Mouse (Mus musculus): ENCODE measurements around the gene Hrc.

Hrc gene

GRCm38 (mm10) chr7:45335056-45335455 is at the start of gene Hrc:
Gene Hrc, plus strand, starts transcription at chr7:45335290.
- Histone ChIP-seq H3K36me3 (ENCODE audit: insufficient read depth, low read length) (peaks cover 14% of the 10 kb centered on the region), H3K4me1 (replicated peaks; ENCODE audit: low read depth, low read length) (peaks cover 76% of the 10 kb centered on the region), H3K9me3 (ENCODE audit: low read length) (peaks cover 8% of the 10 kb centered on the region; the same call in 1 of the 2 replicates), H3K27me3 (ENCODE audit: insufficient read depth, low read length) (peaks cover 3% of the 10 kb centered on the region; the same call in 1 of the 2 replicates), H3K4me3 (replicated peaks; ENCODE audit: low read length) (peak within 1 kb of the TSS; percentile 90; the same call in 1 of the 2 replicates)
- TF ChIP-seq CTCF (conservative IDR thresholded peaks at IDR 0.05; ENCODE audit: low read length) = no peak
- TF ChIP-seq POU5F1 (IDR thresholded peaks at IDR 0.05; ENCODE audit: borderline replicate concordance, low read length) = no peak
- no peak for TF ChIP-seq NANOG (IDR thresholded peaks at IDR 0.05; ENCODE audit: borderline replicate concordance, low read length)

DNA sequence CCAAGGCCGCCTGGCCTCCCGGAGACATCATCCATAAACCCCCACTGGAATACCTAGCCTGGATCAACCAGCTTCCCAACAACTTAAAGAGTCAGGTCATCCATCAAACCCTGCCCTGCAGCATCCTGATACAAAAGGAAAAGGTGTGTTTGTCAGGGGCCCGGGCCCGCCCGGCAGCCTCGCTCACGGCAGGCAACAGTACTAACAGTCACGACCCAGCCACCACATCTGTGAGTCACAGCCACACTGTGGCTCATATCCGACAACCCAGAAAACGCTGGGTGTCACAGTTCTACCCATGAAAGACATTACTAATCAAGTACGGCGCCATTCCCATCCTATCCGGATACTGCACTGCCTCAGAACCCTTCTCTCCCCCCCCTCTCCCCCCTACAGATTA is 48.6 kb upstream of the Hrc start:
- H3K36me3 ChIP-seq (ENCODE audit: insufficient read depth, low read length) = no peaks in the 10 kb centered on the region
- H3K4me1 ChIP-seq (replicated peaks; ENCODE audit: low read depth, low read length) = peaks cover 36% of the 10 kb centered on the region
- no peak overlapping the region for H3K4me3 ChIP-seq (replicated peaks; ENCODE audit: low read length)
- H3K9me3 ChIP-seq (ENCODE audit: low read length) = peaks cover under 1% of the 10 kb centered on the region; the same call in 1 of the 2 replicates
- no peak for TF ChIP-seq POU5F1 (IDR thresholded peaks at IDR 0.05; ENCODE audit: borderline replicate concordance, low read length)
- TF ChIP-seq CTCF (conservative IDR thresholded peaks at IDR 0.05; ENCODE audit: low read length) = no peak
- TF ChIP-seq NANOG (IDR thresholded peaks at IDR 0.05; ENCODE audit: borderline replicate concordance, low read length) = no peak
- peaks cover 19% of the 10 kb centered on the region for H3K27me3 ChIP-seq (ENCODE audit: insufficient read depth, low read length)

DNA sequence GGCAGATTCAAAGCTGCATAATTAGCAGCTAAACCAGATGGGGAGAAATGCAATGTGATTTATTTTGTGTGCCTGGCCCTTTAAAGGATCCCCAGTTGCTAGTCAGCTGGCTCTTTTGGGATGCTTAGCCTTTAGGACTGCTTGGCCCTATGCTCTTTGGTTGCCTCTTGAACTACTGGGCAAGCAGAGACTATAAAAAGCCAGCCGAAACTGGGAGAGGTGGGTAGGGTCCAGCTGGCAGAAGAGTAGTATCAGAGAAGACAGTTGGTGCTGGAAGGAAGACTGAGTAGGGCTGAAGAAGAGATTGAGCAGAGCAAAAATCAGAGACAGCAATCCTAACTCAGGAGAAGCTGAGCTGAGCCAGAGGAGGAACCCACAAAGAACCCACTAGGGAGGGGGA is 38.5 kb upstream of the Hrc start:
- 0 out of 2 replicates have a peak, but pooled peaks cover 3% of the 10 kb centered on the region for H3K27me3 ChIP-seq (ENCODE audit: insufficient read depth, low read length)
- no peaks in the 10 kb centered on the region for H3K36me3 ChIP-seq (ENCODE audit: insufficient read depth, low read length)
- H3K9me3 ChIP-seq (ENCODE audit: low read length) = peaks cover 15% of the 10 kb centered on the region
- no peak overlapping the region for H3K4me3 ChIP-seq (replicated peaks; ENCODE audit: low read length)
- H3K4me1 ChIP-seq (replicated peaks; ENCODE audit: low read depth, low read length) = peaks cover 31% of the 10 kb centered on the region
- TF ChIP-seq POU5F1 (IDR thresholded peaks at IDR 0.05; ENCODE audit: borderline replicate concordance, low read length) (no peak), NANOG (IDR thresholded peaks at IDR 0.05; ENCODE audit: borderline replicate concordance, low read length) (no peak), CTCF (conservative IDR thresholded peaks at IDR 0.05; ENCODE audit: low read length) (no peak)

DNA sequence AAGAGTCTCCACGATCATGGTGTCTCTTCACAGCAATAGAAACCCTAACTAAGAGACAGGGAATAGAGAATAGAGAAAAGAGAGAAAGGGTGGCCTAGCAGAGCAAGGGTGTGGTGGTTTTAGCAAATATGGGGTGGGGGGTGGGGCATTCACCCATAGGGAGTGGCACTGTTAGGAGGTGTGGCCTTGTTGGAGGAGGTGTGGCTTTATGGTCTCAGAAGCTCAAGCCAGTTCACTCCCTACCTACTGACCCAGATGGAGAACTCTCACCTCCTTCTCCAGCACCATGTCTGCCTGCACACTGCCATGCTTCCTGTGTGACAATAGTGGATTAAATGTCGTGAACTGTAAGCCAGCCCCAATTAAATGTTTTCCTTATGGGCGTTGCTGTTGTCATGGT is 37.5 kb upstream of the Hrc start:
- TF ChIP-seq NANOG (IDR thresholded peaks at IDR 0.05; ENCODE audit: borderline replicate concordance, low read length) (no peak), CTCF (conservative IDR thresholded peaks at IDR 0.05; ENCODE audit: low read length) (no peak), POU5F1 (IDR thresholded peaks at IDR 0.05; ENCODE audit: borderline replicate concordance, low read length) (no peak)
- no peak overlapping the region for H3K4me3 ChIP-seq (replicated peaks; ENCODE audit: low read length)
- peaks cover 11% of the 10 kb centered on the region for H3K9me3 ChIP-seq (ENCODE audit: low read length)
- peaks cover 2% of the 10 kb centered on the region for H3K36me3 ChIP-seq (ENCODE audit: insufficient read depth, low read length)
- 0 out of 2 replicates have a peak, but pooled peaks cover under 1% of the 10 kb centered on the region for H3K27me3 ChIP-seq (ENCODE audit: insufficient read depth, low read length)
- H3K4me1 ChIP-seq (replicated peaks; ENCODE audit: low read depth, low read length) = peaks cover 31% of the 10 kb centered on the region

- Histone ChIP-seq H3K36me3 (ENCODE audit: insufficient read depth, low read length) (peaks cover 23% of the 10 kb centered on the region), H3K27me3 (ENCODE audit: insufficient read depth, low read length) (no peaks in the 10 kb centered on the region), H3K9me3 (ENCODE audit: low read length) (peaks cover 1% of the 10 kb centered on the region; the same call in 1 of the 2 replicates), H3K4me1 (replicated peaks; ENCODE audit: low read depth, low read length) (peaks cover 36% of the 10 kb centered on the region), H3K4me3 (replicated peaks; ENCODE audit: low read length) (no peak overlapping the region)
- TF ChIP-seq POU5F1 (IDR thresholded peaks at IDR 0.05; ENCODE audit: borderline replicate concordance, low read length) = no peak
- TF ChIP-seq NANOG (IDR thresholded peaks at IDR 0.05; ENCODE audit: borderline replicate concordance, low read length) = no peak
- peak; percentile 59 for TF ChIP-seq CTCF (conservative IDR thresholded peaks at IDR 0.05; ENCODE audit: low read length)
These were observed 35.3 kb upstream of the Hrc start for GRCm38 (mm10) chr7:45299752-45300151.

GRCm38 (mm10) chr7:45300270-45300669 is 34.8 kb upstream of the Hrc start:
- H3K4me3 ChIP-seq (replicated peaks; ENCODE audit: low read length) = no peak overlapping the region
- no peaks in the 10 kb centered on the region for H3K9me3 ChIP-seq (ENCODE audit: low read length)
- no peaks in the 10 kb centered on the region for H3K27me3 ChIP-seq (ENCODE audit: insufficient read depth, low read length)
- TF ChIP-seq NANOG (IDR thresholded peaks at IDR 0.05; ENCODE audit: borderline replicate concordance, low read length) = no peak
- no peak for TF ChIP-seq POU5F1 (IDR thresholded peaks at IDR 0.05; ENCODE audit: borderline replicate concordance, low read length)
- TF ChIP-seq CTCF (conservative IDR thresholded peaks at IDR 0.05; ENCODE audit: low read length) = peak; percentile 60
- peaks cover 40% of the 10 kb centered on the region for H3K4me1 ChIP-seq (replicated peaks; ENCODE audit: low read depth, low read length)
- H3K36me3 ChIP-seq (ENCODE audit: insufficient read depth, low read length) = peaks cover 24% of the 10 kb centered on the region

GRCm38 (mm10) chr7:45302626-45303025 is 32.5 kb upstream of the Hrc start:
- TF ChIP-seq POU5F1 (IDR thresholded peaks at IDR 0.05; ENCODE audit: borderline replicate concordance, low read length) (no peak), NANOG (IDR thresholded peaks at IDR 0.05; ENCODE audit: borderline replicate concordance, low read length) (no peak), CTCF (conservative IDR thresholded peaks at IDR 0.05; ENCODE audit: low read length) (no peak)
- Histone ChIP-seq H3K36me3 (ENCODE audit: insufficient read depth, low read length) (peaks cover 41% of the 10 kb centered on the region), H3K4me1 (replicated peaks; ENCODE audit: low read depth, low read length) (peaks cover 41% of the 10 kb centered on the region), H3K4me3 (replicated peaks; ENCODE audit: low read length) (no peak overlapping the region), H3K27me3 (ENCODE audit: insufficient read depth, low read length) (no peaks in the 10 kb centered on the region), H3K9me3 (ENCODE audit: low read length) (no peaks in the 10 kb centered on the region)

DNA sequence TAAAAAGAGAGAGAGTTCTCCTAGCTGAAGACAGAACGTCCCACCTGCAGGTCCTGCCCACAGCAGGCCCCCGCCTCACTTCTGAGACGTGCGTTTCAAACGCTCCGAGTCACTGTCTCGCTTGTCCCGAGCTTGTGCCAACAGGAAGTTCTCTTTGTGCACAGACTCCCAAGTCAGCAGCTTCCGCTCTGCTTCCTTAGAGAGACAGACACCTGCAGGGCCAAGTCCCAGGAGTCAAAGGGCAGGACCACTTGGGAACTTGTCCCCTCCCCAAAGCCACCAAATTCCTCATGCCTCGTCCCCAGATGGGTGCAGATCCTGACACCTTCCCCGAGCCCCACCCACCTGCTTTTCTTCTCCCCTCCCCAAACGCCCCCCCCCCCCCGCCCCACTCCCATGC is 30.2 kb upstream of the Hrc start:
- peak overlapping the region; percentile 52 for H3K4me3 ChIP-seq (replicated peaks; ENCODE audit: low read length)
- no peaks in the 10 kb centered on the region for H3K9me3 ChIP-seq (ENCODE audit: low read length)
- no peaks in the 10 kb centered on the region for H3K27me3 ChIP-seq (ENCODE audit: insufficient read depth, low read length)
- peaks cover 55% of the 10 kb centered on the region for H3K36me3 ChIP-seq (ENCODE audit: insufficient read depth, low read length)
- no peak for TF ChIP-seq CTCF (conservative IDR thresholded peaks at IDR 0.05; ENCODE audit: low read length)
- no peak for TF ChIP-seq POU5F1 (IDR thresholded peaks at IDR 0.05; ENCODE audit: borderline replicate concordance, low read length)
- TF ChIP-seq NANOG (IDR thresholded peaks at IDR 0.05; ENCODE audit: borderline replicate concordance, low read length) = no peak
- H3K4me1 ChIP-seq (replicated peaks; ENCODE audit: low read depth, low read length) = peaks cover 49% of the 10 kb centered on the region

- no peaks in the 10 kb centered on the region for H3K9me3 ChIP-seq (ENCODE audit: low read length)
- no peak for TF ChIP-seq POU5F1 (IDR thresholded peaks at IDR 0.05; ENCODE audit: borderline replicate concordance, low read length)
- TF ChIP-seq CTCF (conservative IDR thresholded peaks at IDR 0.05; ENCODE audit: low read length) = peak; percentile 79
- no peak for TF ChIP-seq NANOG (IDR thresholded peaks at IDR 0.05; ENCODE audit: borderline replicate concordance, low read length)
- H3K4me1 ChIP-seq (replicated peaks; ENCODE audit: low read depth, low read length) = peaks cover 49% of the 10 kb centered on the region
- peak overlapping the region; percentile 52 for H3K4me3 ChIP-seq (replicated peaks; ENCODE audit: low read length)
- peaks cover 59% of the 10 kb centered on the region for H3K36me3 ChIP-seq (ENCODE audit: insufficient read depth, low read length)
- no peaks in the 10 kb centered on the region for H3K27me3 ChIP-seq (ENCODE audit: insufficient read depth, low read length)
These were observed 29.8 kb upstream of the Hrc start for GRCm38 (mm10) chr7:45305275-45305674.

All from E14TG2a.4 (cell line).